8 mouse cellular contexts compared by ENCODE assay signal in genomic region chr2:102900875-102901827, GRCm38 (mm10). TPM values are rescaled to one million over a fixed set of nuclear protein-coding genes. Genes with fewer than 3 reads are reported as not detected.
DNase-seq lines count a peak whose midpoint lies in the region; ATAC-seq lines count a peak whose summit lies in the region.

Cd44 (minus strand) TSS chr2:102901665.

- H3K27ac ChIP-seq in intestine, embryonic 14.5 days (ENCODE audit: low read depth) = no peak within 1 kb of the TSS
- peak within 1 kb of the TSS; percentile 61 for H3K27ac ChIP-seq in liver, embryonic 16.5 days (ENCODE audit: low read length)

- H3K4me2 ChIP-seq in intestine, embryonic 14.5 days (ENCODE audit: low read length) = peak within 1 kb of the TSS; percentile 82
- peak within 1 kb of the TSS; percentile 85 for H3K4me2 ChIP-seq in liver, embryonic 16.5 days (ENCODE audit: low read depth, low read length)

- H3K4me3 ChIP-seq in intestine, embryonic 14.5 days (ENCODE audit: low read depth, low read length) = peak within 1 kb of the TSS; percentile 49
- peak within 1 kb of the TSS; percentile 66 for H3K4me3 ChIP-seq in liver, embryonic 16.5 days (ENCODE audit: low read depth, low read length)

- DNase-seq in layer of hippocampus, adult 9-11 months = peak; percentile 7
- DNase-seq in layer of hippocampus, postnatal 14 days (ENCODE audit: low spot score in 2 of 2) = no peak
- DNase-seq in gastrocnemius, postnatal 4 days (ENCODE audit: low spot score in 2 of 2) = peak; percentile 43 to 77
- DNase-seq in intestine, embryonic 14.5 days (ENCODE audit: low spot score) = peak; percentile 69
- DNase-seq in neural tube, embryonic 10.5 days (ENCODE audit: extremely low spot score, low spot score) = peak; percentile 57
- DNase-seq in testis, postnatal 10 days (ENCODE audit: low spot score) = peak; percentile 61

- peak within 1 kb of the TSS; percentile 47 for H3K9ac ChIP-seq in intestine, embryonic 14.5 days (ENCODE audit: low read length)
- H3K9ac ChIP-seq in liver, embryonic 16.5 days (ENCODE audit: low read depth, low read length) = peak within 1 kb of the TSS; percentile 58

- whole genome bisulfite sequencing in intestine, embryonic 14.5 days = 2% methylated on average over 27 of the region's 29 CpGs
- WGBS in liver, embryonic 16.5 days (ENCODE audit: insufficient replicate concordance) = under 1% methylated on average over 29 of the region's 29 CpGs

- ATAC-seq in common myeloid progenitor, adult 5-6 weeks (replicated peaks; ENCODE audit: low read depth, poor library complexity, severe bottlenecking) = peak; percentile 76
- ATAC-seq in intestine, embryonic 14.5 days (replicated peaks; ENCODE audit: low FRiP score, low TSS enrichment, low read depth) = peak; percentile 58
- peak; percentile 75 for ATAC-seq in liver, embryonic 16.5 days (ENCODE audit: low read depth)

- peaks cover 12% of the 10 kb centered on the region for H3K27me3 ChIP-seq in intestine, embryonic 14.5 days (replicated peaks; ENCODE audit: control insufficient read depth, insufficient read depth, low read length)
- H3K27me3 ChIP-seq in liver, embryonic 16.5 days (ENCODE audit: control insufficient read depth, insufficient read depth, low read depth, low read length) = no peaks in the 10 kb centered on the region

- no peaks in the 10 kb centered on the region for H3K36me3 ChIP-seq in intestine, embryonic 14.5 days (ENCODE audit: control insufficient read depth, insufficient read depth, low read length)
- no peaks in the 10 kb centered on the region for H3K36me3 ChIP-seq in liver, embryonic 16.5 days (ENCODE audit: control insufficient read depth, insufficient read depth)

- no peaks in the 10 kb centered on the region for H3K9me3 ChIP-seq in intestine, embryonic 14.5 days (ENCODE audit: control insufficient read depth, low read length)
- no peaks in the 10 kb centered on the region for H3K9me3 ChIP-seq in liver, embryonic 16.5 days (replicated peaks; ENCODE audit: control insufficient read depth, low read length)

- H3K4me1 ChIP-seq in intestine, embryonic 14.5 days (replicated peaks; ENCODE audit: control insufficient read depth, insufficient read depth, low read length) = peaks cover 7% of the 10 kb centered on the region; the same call in 1 of the 2 replicates
- H3K4me1 ChIP-seq in liver, embryonic 16.5 days (ENCODE audit: control insufficient read depth, low read depth, low read length) = peaks cover 22% of the 10 kb centered on the region

RNA-seq across cellular contexts. Expression of gene Cd44, which starts in this region (rescaled TPM):
- total RNA-seq in layer of hippocampus, postnatal 14 days (2021) = 1 to 10 TPM; 5.4 to 6.3 TPM
- total RNA-seq in common myeloid progenitor, adult 5-6 weeks (2017) = 147 and 152 TPM in 2 replicates
- 10 to 100 TPM; 79.5 to 80.3 TPM for total RNA-seq in gastrocnemius, postnatal 4 days (2021)
- polyA plus RNA-seq in intestine, embryonic 14.5 days (2014; fragmentation: Nextera tagmentation; extraction: Ambion mirVana) = 13.7 and 17.1 TPM in 2 replicates
- 14.5 and 15.8 TPM in 2 replicates for polyA plus RNA-seq in liver, embryonic 16.5 days (2015; fragmentation: Nextera tagmentation; extraction: Ambion mirVana)

Comparison
In these comparisons a context has a peak if more than half of its experiments do, and no peak if none do; other contexts are left out.
1. RNA of gene Cd44 (total RNA-seq): 147 to 152 TPM in common myeloid progenitor, adult 5-6 weeks and 79.5 to 80.3 TPM in gastrocnemius, postnatal 4 days; 5.4 to 6.3 TPM in layer of hippocampus, postnatal 14 days; every median in the first group is over 10 times any median in the second.
2. DNase-seq: peak in layer of hippocampus, adult 9-11 months (single experiment), gastrocnemius, postnatal 4 days (2 of 2), intestine, embryonic 14.5 days (single experiment), neural tube, embryonic 10.5 days (single experiment) and testis, postnatal 10 days (single experiment); none in layer of hippocampus, postnatal 14 days (0 of 2).
3. Peak in every context shown above with its lines, with median percentiles within 50 percentile points of each other: ATAC-seq.